Mouse (Mus musculus) kidney, postnatal 0 days (tissue): ENCODE data around the gene Prpf19. TPM values are rescaled to one million over a fixed set of nuclear protein-coding genes. Genes with fewer than 3 reads are reported as not detected.

Experiments
- ATAC-seq: fragments of 200-750 bp; cut with Nextera tagmentation; replicated peaks from 2 replicates; pipeline ENCODE4 v1.8.0; 2017; ENCODE audit warnings: low read depth, moderate number of reproducible peaks, moderate TSS enrichment, moderate library complexity; ENCODE audit not compliant: low FRiP score
- DNase-seq: peaks from one replicate; pipeline ENCODE4 v3.0.0-alpha.2; 2016; ENCODE audit warnings: low spot score
- H3K27ac ChIP-seq: fragments of 300-500 bp; sonication (generic); 2 replicates; pipeline ENCODE4 v1.5.1; 2014; ENCODE audit warnings: mild to moderate bottlenecking
- H3K27me3 ChIP-seq: fragments of 300-500 bp; sonication (generic); 2 replicates; pipeline ENCODE4 v1.6.1; 2014; ENCODE audit warnings: low read length, mixed read lengths; ENCODE audit not compliant: insufficient read depth
- H3K36me3 ChIP-seq: fragments of 300-500 bp; sonication (generic); 2 replicates; pipeline ENCODE4 v1.6.1; 2014; ENCODE audit warnings: low read length, mixed read lengths; ENCODE audit not compliant: insufficient read depth
- H3K4me1 ChIP-seq: fragments of 300-500 bp; sonication (generic); replicated peaks from 2 replicates; pipeline ENCODE4 v1.6.1; 2014; ENCODE audit warnings: antibody characterized with exemption, low read length, mixed read lengths; ENCODE audit not compliant: insufficient read depth
- H3K4me2 ChIP-seq: fragments of 300-500 bp; sonication (generic); 2 replicates; pipeline ENCODE4 v1.6.1; 2014; ENCODE audit warnings: mild to moderate bottlenecking, low read length, moderate library complexity, mixed read lengths
- H3K4me3 ChIP-seq: fragments of 300-500 bp; sonication (generic); replicated peaks from 2 replicates; pipeline ENCODE4 v1.5.1; 2014; ENCODE audit warnings: low read depth, low read length
- H3K9ac ChIP-seq: fragments of 300-500 bp; sonication (generic); 2 replicates; pipeline ENCODE4 v1.6.1; 2014; ENCODE audit warnings: low read depth, low read length
- H3K9me3 ChIP-seq: fragments of 300-500 bp; sonication (generic); replicated peaks from 2 replicates; pipeline ENCODE4 v1.6.1; 2016; ENCODE audit warnings: low read length, inconsistent platforms, mixed read lengths
- CTCF ChIP-seq: IDR thresholded peaks from 2 replicates; pipeline ENCODE4 v1.5.1; 2016; ENCODE audit warnings: antibody characterized with exemption, low read depth, mild to moderate bottlenecking, moderate library complexity
- WGBS: fragments of 180-500 bp; shearing (Covaris S2); extraction: QIAGEN DNeasy Blood & Tissue Kit; methylation state at CpG from one replicate; pipeline ENCODE4 v1.1.7; 2014; 5-methylcytosine and 5-hydroxymethylcytosine counted together
- polyA plus RNA-seq: library from polyadenylated mRNA; unstranded; fragments of >200 nt; fragmentation: Nextera tagmentation; extraction: Ambion mirVana; gene quantifications from 2 replicates; pipeline ENCODE4 v1.2.1, GENCODE M21; 2015

Gene Prpf19
- polyA plus RNA-seq, 1 experiment from 2014 or later: 35.2 TPM

- 74% methylated on average over 3 of the region's 3 CpGs for WGBS
- peaks cover 13% of the 10 kb centered on the region for H3K4me1 ChIP-seq
- H3K9me3 ChIP-seq: no peaks in the 10 kb centered on the region
- H3K27me3 ChIP-seq: no peaks in the 10 kb centered on the region
- ATAC-seq (no peak), DNase-seq (no peak)
- no peak for TF ChIP-seq CTCF
- no peak overlapping the region for H3K27ac ChIP-seq
- H3K4me3 ChIP-seq: no peak overlapping the region
- no peak overlapping the region for H3K4me2 ChIP-seq
- no peak overlapping the region for H3K9ac ChIP-seq
- peaks cover 20% of the 10 kb centered on the region; the same call in 1 of the 2 replicates for H3K36me3 ChIP-seq
These were observed 43.7 kb downstream of the Prpf19 start for GRCm38 (mm10) chr19:10938771-10939170.

- WGBS: 18% methylated on average over 37 of the region's 37 CpGs
- peaks cover 13% of the 10 kb centered on the region for H3K4me1 ChIP-seq
- peak overlapping the region; percentile 23 for H3K4me3 ChIP-seq
- ATAC-seq (peak; percentile 88), DNase-seq (peak; percentile 77)
- H3K9ac ChIP-seq: peak overlapping the region; percentile 44; the same call in 1 of the 2 replicates
- H3K9me3 ChIP-seq: no peaks in the 10 kb centered on the region
- H3K36me3 ChIP-seq: peaks cover 33% of the 10 kb centered on the region
- H3K27ac ChIP-seq: no peak overlapping the region
- TF ChIP-seq CTCF: peak; percentile 82
- H3K27me3 ChIP-seq: no peaks in the 10 kb centered on the region
- peak overlapping the region; percentile 60 for H3K4me2 ChIP-seq
These were observed 45.2 kb downstream of the Prpf19 start for GRCm38 (mm10) chr19:10940097-10940800.

- Histone ChIP-seq H3K9me3 (no peaks in the 10 kb centered on the region), H3K4me2 (peak overlapping the region; percentile 60), H3K4me1 (peaks cover 13% of the 10 kb centered on the region), H3K27ac (no peak overlapping the region), H3K36me3 (peaks cover 33% of the 10 kb centered on the region), H3K27me3 (no peaks in the 10 kb centered on the region), H3K9ac (peak overlapping the region; percentile 44; the same call in 1 of the 2 replicates), H3K4me3 (peak overlapping the region; percentile 23)
- peak; percentile 10 for DNase-seq
- ATAC-seq: peak; percentile 44
- TF ChIP-seq CTCF: no peak
- 4% methylated on average over 40 of the region's 40 CpGs for WGBS
These were observed 45.9 kb downstream of the Prpf19 start for GRCm38 (mm10) chr19:10940801-10941457.

- Histone ChIP-seq H3K36me3 (peaks cover 33% of the 10 kb centered on the region), H3K27me3 (no peaks in the 10 kb centered on the region), H3K4me2 (no peak overlapping the region), H3K9me3 (no peaks in the 10 kb centered on the region), H3K27ac (no peak overlapping the region), H3K4me3 (no peak overlapping the region), H3K9ac (no peak overlapping the region), H3K4me1 (peaks cover 28% of the 10 kb centered on the region)
- DNase-seq (no peak), ATAC-seq (no peak)
- 80% methylated on average over 3 of the region's 3 CpGs for WGBS
- TF ChIP-seq CTCF: no peak
These were observed 48.9 kb downstream of the Prpf19 start for GRCm38 (mm10) chr19:10943955-10944354.

GRCm38 (mm10) chr19:10946506-10946905, 51.5 kb downstream of the Prpf19 start:
- Histone ChIP-seq H3K9ac (0 out of 2 replicates have a peak overlapping the region, but pooled peaks have one; percentile 84), H3K27me3 (no peaks in the 10 kb centered on the region), H3K4me1 (peaks cover 15% of the 10 kb centered on the region), H3K27ac (no peak overlapping the region), H3K36me3 (peaks cover 33% of the 10 kb centered on the region), H3K4me2 (peak overlapping the region; percentile 81; the same call in 1 of the 2 replicates), H3K4me3 (no peak overlapping the region), H3K9me3 (no peaks in the 10 kb centered on the region)
- TF ChIP-seq CTCF: no peak
- ATAC-seq: no peak
- DNase-seq: no peak
- 77% methylated on average over 3 of the region's 3 CpGs for WGBS

- Histone ChIP-seq H3K9ac (peak overlapping the region; percentile 84), H3K4me2 (peak overlapping the region; percentile 81), H3K27me3 (no peaks in the 10 kb centered on the region), H3K4me1 (peaks cover 15% of the 10 kb centered on the region), H3K36me3 (peaks cover 28% of the 10 kb centered on the region), H3K27ac (no peak overlapping the region), H3K9me3 (no peaks in the 10 kb centered on the region), H3K4me3 (peak overlapping the region; percentile 72; the same call in 1 of the 2 replicates)
- no peak for TF ChIP-seq CTCF
- WGBS: 80% methylated on average over 5 of the region's 5 CpGs
- ATAC-seq (no peak), DNase-seq (no peak)
These were observed 52.2 kb downstream of the Prpf19 start for GRCm38 (mm10) chr19:10947219-10947618.
